Mouse (Mus musculus): ENCODE data around the gene Gars.

DNA sequence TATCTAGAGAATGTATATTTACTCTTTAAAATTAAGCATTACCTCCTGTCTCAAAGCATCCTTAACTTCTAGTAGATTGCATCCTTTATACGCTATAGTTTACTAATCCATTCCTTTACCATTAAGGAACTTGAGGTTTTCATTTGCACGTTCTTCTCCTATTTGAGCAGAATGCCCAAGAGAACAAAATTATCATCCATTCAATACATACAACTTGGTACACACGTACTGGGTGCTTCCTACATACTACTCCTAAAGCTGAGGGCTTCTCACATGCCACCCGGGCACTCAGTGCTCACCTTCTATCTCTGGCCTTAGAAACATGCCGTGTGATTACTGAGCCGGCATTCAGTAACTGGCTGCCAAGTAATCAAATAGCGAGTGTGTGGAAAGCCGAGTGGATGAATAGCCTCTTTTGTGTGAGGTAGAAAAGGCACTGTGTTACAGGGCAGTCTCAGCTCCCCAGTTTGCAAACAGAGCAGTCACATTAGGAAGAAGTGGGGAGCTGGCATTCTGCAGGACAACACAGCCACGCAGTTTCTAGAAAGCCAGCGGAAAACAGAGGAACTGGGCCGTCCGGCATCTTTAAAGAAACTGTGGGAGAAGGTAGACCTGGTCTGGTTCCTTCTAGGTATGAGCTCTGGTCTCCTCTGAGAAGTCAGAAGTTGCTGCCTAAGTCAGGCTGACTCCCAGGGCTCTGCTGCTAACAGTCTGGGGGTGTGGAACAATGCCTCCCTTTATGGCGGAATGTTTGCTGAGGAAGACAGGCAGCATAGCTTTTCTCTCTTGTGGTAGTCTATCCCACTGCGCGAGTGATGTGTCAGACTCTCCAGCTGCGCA, 28.2 kb upstream of the Gars start:
- TF ChIP-seq GATA1 (IDR thresholded peaks at IDR 0.05; ENCODE audit: borderline replicate concordance, low read length) (no peak), FLI1 (IDR thresholded peaks at IDR 0.05; ENCODE audit: low read length) (no peak)

Data from megakaryocyte, embryonic 14.5 days (primary cell).